Mouse (Mus musculus) megakaryocyte, embryonic 14.5 days (primary cell): ENCODE measurements around the gene D11Wsu47e.

Source experiments
- FLI1 ChIP-seq: IDR thresholded peaks from 2 replicates; pipeline ENCODE4 v1.6.1; 2012; ENCODE audit warnings: low read length, inconsistent platforms, mixed read lengths
- GATA1 ChIP-seq: IDR thresholded peaks from 3 replicates; pipeline ENCODE4 v1.6.1; 2012; ENCODE audit warnings: mixed read lengths, low read length, inconsistent platforms, borderline replicate concordance

GRCm38 (mm10) chr11:113699643-113700042 is 15.4 kb downstream of the D11Wsu47e start:
- no peak for TF ChIP-seq GATA1
- TF ChIP-seq FLI1: no peak
